Mouse (Mus musculus) lung, postnatal 10 days (tissue): ENCODE results near the gene Serp2.
"Not testable (repeated sequence)": the region's sequence is repeated elsewhere in the genome, so short reads cannot be mapped to it uniquely, and the experiment has no call there.

Experiments
- DNase-seq: peaks from one replicate; pipeline ENCODE4 v3.0.0; 2021

Gene Serp2

GRCm38 (mm10) chr14:76569271-76569961 lies 12.7 kb upstream of the Serp2 start:
- peak; percentile 42 for DNase-seq

- no peak for DNase-seq
Observed at GRCm38 (mm10) chr14:76568548-76568947, 11.9 kb upstream of the Serp2 start.

GRCm38 (mm10) chr14:76567280-76567679 lies 10.6 kb upstream of the Serp2 start:
- DNase-seq: no peak

GRCm38 (mm10) chr14:76566711-76567110 lies 10.0 kb upstream of the Serp2 start:
- DNase-seq: no peak

- no peak for DNase-seq
Observed at GRCm38 (mm10) chr14:76566193-76566592, 9.5 kb upstream of the Serp2 start.

GRCm38 (mm10) chr14:76559208-76559607 lies 2.5 kb upstream of the Serp2 start:
- no peak for DNase-seq

- not testable (repeated sequence) for DNase-seq
Observed at GRCm38 (mm10) chr14:76558171-76558570, 1.5 kb upstream of the Serp2 start.

- peak; percentile 74 for DNase-seq
Observed at GRCm38 (mm10) chr14:76556031-76556851, 448 bp downstream of the Serp2 start.

GRCm38 (mm10) chr14:76555263-76556030 lies 1.2 kb downstream of the Serp2 start:
- DNase-seq: no peak

GRCm38 (mm10) chr14:76544136-76544535 lies 12.6 kb downstream of the Serp2 start:
- DNase-seq: no peak

- DNase-seq: no peak
Observed at GRCm38 (mm10) chr14:76541341-76541740, 15.3 kb downstream of the Serp2 start.

- DNase-seq: no peak
Observed at GRCm38 (mm10) chr14:76540005-76540670, 16.6 kb downstream of the Serp2 start.

GRCm38 (mm10) chr14:76536921-76537320 lies 19.8 kb downstream of the Serp2 start:
- DNase-seq: peak; percentile 66

GRCm38 (mm10) chr14:76535096-76535495 lies 21.6 kb downstream of the Serp2 start:
- no peak for DNase-seq

- DNase-seq: no peak
Observed at GRCm38 (mm10) chr14:76533170-76533815, 23.4 kb downstream of the Serp2 start.

- DNase-seq: peak; percentile 58
Observed at GRCm38 (mm10) chr14:76532257-76533169, 24.2 kb downstream of the Serp2 start.

GRCm38 (mm10) chr14:76531027-76531660 lies 25.5 kb downstream of the Serp2 start:
- DNase-seq: no peak

GRCm38 (mm10) chr14:76528641-76529040 lies 28.0 kb downstream of the Serp2 start:
- peak; percentile 31 for DNase-seq

GRCm38 (mm10) chr14:76527758-76528313 lies 28.9 kb downstream of the Serp2 start:
- DNase-seq: no peak

- peak; percentile 44 for DNase-seq
Observed at GRCm38 (mm10) chr14:76527030-76527719, 29.5 kb downstream of the Serp2 start.
